Mouse (Mus musculus) myocyte (in vitro differentiated cells): ENCODE measurements around the gene Rbfox1.

ENCODE experiments used
- CEBPB ChIP-seq: IDR thresholded peaks from 2 replicates; pipeline ENCODE4 v1.6.1; 2011; ENCODE audit warnings: mild to moderate bottlenecking, moderate library complexity; ENCODE audit not compliant: poor library complexity, insufficient read depth, severe bottlenecking
- MAX ChIP-seq: IDR thresholded peaks from one replicate; pipeline ENCODE4 v1.6.1; 2011; ENCODE audit warnings: low read depth, mild to moderate bottlenecking, control low read depth
- MYOD1 ChIP-seq, 3 experiments: IDR thresholded peaks; one replicate each; pipeline ENCODE4 v1.6.1; 2011; ENCODE audit warnings: control low read depth in 2 of 3, low read depth in 2 of 3, mild to moderate bottlenecking in 2 of 3, moderate library complexity in 1 of 3; ENCODE audit not compliant: insufficient read length in 2 of 3, control insufficient read depth in 1 of 3
- POLR2A ChIP-seq: IDR thresholded peaks from one replicate; pipeline ENCODE4 v1.6.1; 2011; ENCODE audit warnings: low read depth, mild to moderate bottlenecking, control low read depth, moderate library complexity; ENCODE audit not compliant: insufficient read length
- POLR2AphosphoS2 ChIP-seq: IDR thresholded peaks from one replicate; pipeline ENCODE4 v1.6.1; 2011; ENCODE audit warnings: low read depth, control low read depth; ENCODE audit not compliant: insufficient read length
- SRF ChIP-seq: IDR thresholded peaks from one replicate; pipeline ENCODE4 v1.6.1; 2011; ENCODE audit warnings: low read depth; ENCODE audit not compliant: control insufficient read depth, insufficient read length
- TCF12 ChIP-seq: IDR thresholded peaks from one replicate; pipeline ENCODE4 v1.6.1; 2011; ENCODE audit warnings: mild to moderate bottlenecking, control low read depth; ENCODE audit not compliant: poor library complexity, insufficient read depth, severe bottlenecking
- USF1 ChIP-seq: IDR thresholded peaks from one replicate; pipeline ENCODE4 v1.6.1; 2011; ENCODE audit warnings: low read depth, mild to moderate bottlenecking, control low read depth, moderate library complexity

DNA sequence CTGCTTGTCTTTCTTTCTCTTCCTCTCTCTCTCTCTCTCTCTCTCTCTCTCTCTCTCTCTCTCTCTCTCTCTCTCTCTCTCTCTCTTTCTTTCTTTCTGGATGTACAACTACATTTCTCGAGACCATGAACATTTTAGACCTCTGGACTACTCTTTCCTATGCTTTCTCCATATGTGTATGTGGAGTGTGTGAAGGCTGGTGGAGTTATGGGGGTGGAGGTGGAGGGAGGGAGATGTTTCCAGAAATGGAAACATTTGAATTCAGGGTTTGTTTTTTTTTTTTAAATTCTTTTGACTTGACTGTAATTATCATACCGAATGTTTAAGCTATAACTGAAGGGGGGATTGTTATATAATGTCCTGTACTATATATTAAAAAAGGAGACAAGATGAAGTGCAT is 1338.1 kb downstream of the Rbfox1 start:
- TF ChIP-seq MAX = no peak
- no peak for TF ChIP-seq MYOD1 (IDR thresholded peaks at IDR 0.05; ENCODE audit: control insufficient read depth in 1 of 3, insufficient read length in 2 of 3, low read depth in 2 of 3)
- no peak for TF ChIP-seq POLR2A
- TF ChIP-seq POLR2AphosphoS2 = no peak
- TF ChIP-seq CEBPB = no peak
- TF ChIP-seq USF1 = no peak
- TF ChIP-seq TCF12 = no peak
- no peak for TF ChIP-seq SRF
